Mouse (Mus musculus) myocyte (in vitro differentiated cells): ENCODE data around the gene Ttyh1. TPM values are rescaled to one million over a fixed set of nuclear protein-coding genes. Genes with fewer than 3 reads are reported as not detected.

Source experiments
- H3K27me3 ChIP-seq: one replicate; pipeline ENCODE4 v1.6.1; 2011; ENCODE audit not compliant: control insufficient read depth, insufficient read depth, insufficient read length
- H3K36me3 ChIP-seq: one replicate; pipeline ENCODE4 v1.6.1; 2011; ENCODE audit not compliant: control insufficient read depth, insufficient read depth
- H3K4me2 ChIP-seq: one replicate; pipeline ENCODE4 v1.6.1; 2011; ENCODE audit warnings: low read depth, control low read depth
- H3K4me3 ChIP-seq: one replicate; pipeline ENCODE4 v1.5.1; 2011; ENCODE audit warnings: mild to moderate bottlenecking, control low read depth, moderate library complexity
- H3K79me2 ChIP-seq: one replicate; pipeline ENCODE4 v1.6.1; 2011; ENCODE audit not compliant: control insufficient read depth, insufficient read depth
- H3ac ChIP-seq: one replicate; pipeline ENCODE4 v1.6.1; 2011; ENCODE audit not compliant: control insufficient read depth, insufficient read length
- CEBPB ChIP-seq: IDR thresholded peaks from 2 replicates; pipeline ENCODE4 v1.6.1; 2011; ENCODE audit warnings: mild to moderate bottlenecking, moderate library complexity; ENCODE audit not compliant: poor library complexity, insufficient read depth, severe bottlenecking
- E2F4 ChIP-seq: IDR thresholded peaks from one replicate; pipeline ENCODE4 v1.6.1; 2011; ENCODE audit warnings: mild to moderate bottlenecking, control low read depth, moderate library complexity; ENCODE audit not compliant: insufficient read depth
- MAX ChIP-seq: IDR thresholded peaks from one replicate; pipeline ENCODE4 v1.6.1; 2011; ENCODE audit warnings: low read depth, mild to moderate bottlenecking, control low read depth
- MYOD1 ChIP-seq, 3 experiments: IDR thresholded peaks; one replicate each; pipeline ENCODE4 v1.6.1; 2011; ENCODE audit warnings: control low read depth in 2 of 3, low read depth in 2 of 3, mild to moderate bottlenecking in 2 of 3, moderate library complexity in 1 of 3; ENCODE audit not compliant: insufficient read length in 2 of 3, control insufficient read depth in 1 of 3
- MYOG ChIP-seq, 3 experiments: IDR thresholded peaks; one replicate each; pipeline ENCODE4 v1.6.1; 2011; ENCODE audit warnings: control low read depth in 2 of 3, low read depth in 2 of 3, mild to moderate bottlenecking in 2 of 3; ENCODE audit not compliant: insufficient read length in 2 of 3, control insufficient read depth in 1 of 3, insufficient read depth in 1 of 3
- POLR2A ChIP-seq: IDR thresholded peaks from one replicate; pipeline ENCODE4 v1.6.1; 2011; ENCODE audit warnings: low read depth, mild to moderate bottlenecking, control low read depth, moderate library complexity; ENCODE audit not compliant: insufficient read length
- POLR2AphosphoS2 ChIP-seq: IDR thresholded peaks from one replicate; pipeline ENCODE4 v1.6.1; 2011; ENCODE audit warnings: low read depth, control low read depth; ENCODE audit not compliant: insufficient read length
- REST ChIP-seq: IDR thresholded peaks from one replicate; pipeline ENCODE4 v1.6.1; 2011; ENCODE audit warnings: mild to moderate bottlenecking, control low read depth, moderate library complexity; ENCODE audit not compliant: insufficient read depth, insufficient read length
- SRF ChIP-seq: IDR thresholded peaks from one replicate; pipeline ENCODE4 v1.6.1; 2011; ENCODE audit warnings: low read depth; ENCODE audit not compliant: control insufficient read depth, insufficient read length
- TCF12 ChIP-seq: IDR thresholded peaks from one replicate; pipeline ENCODE4 v1.6.1; 2011; ENCODE audit warnings: mild to moderate bottlenecking, control low read depth; ENCODE audit not compliant: poor library complexity, insufficient read depth, severe bottlenecking
- TCF3 ChIP-seq: IDR thresholded peaks from one replicate; pipeline ENCODE4 v1.6.1; 2011; ENCODE audit warnings: low read depth, control low read depth; ENCODE audit not compliant: insufficient read length
- USF1 ChIP-seq: IDR thresholded peaks from one replicate; pipeline ENCODE4 v1.6.1; 2011; ENCODE audit warnings: low read depth, mild to moderate bottlenecking, control low read depth, moderate library complexity
- polyA plus RNA-seq: library from polyadenylated mRNA; unstranded; fragments of >200 nt; fragmentation: generic; extraction: Trizol; gene quantifications from one replicate; pipeline ENCODE4 v1.2.1, GENCODE M21; 2012; ENCODE audit warnings: missing spikeins

Gene Ttyh1
- polyA plus RNA-seq, 1 experiment, result 0.10 TPM

- Histone ChIP-seq H3K79me2 (no peaks in the 10 kb centered on the region), H3K4me3 (peak overlapping the region; percentile 76), H3ac (peak overlapping the region; percentile 58), H3K36me3 (peaks cover 15% of the 10 kb centered on the region), H3K27me3 (no peaks in the 10 kb centered on the region), H3K4me2 (peak overlapping the region; percentile 73)
- TF ChIP-seq POLR2AphosphoS2, result peak; percentile 73
- no peak for TF ChIP-seq MYOG (IDR thresholded peaks at IDR 0.05; ENCODE audit: control insufficient read depth in 1 of 3, insufficient read depth in 1 of 3, insufficient read length in 2 of 3, low read depth in 2 of 3)
- no peak for TF ChIP-seq USF1
Measured at GRCm38 (mm10) chr7:4148341-4149208, 29.4 kb downstream of the Ttyh1 start.

DNA sequence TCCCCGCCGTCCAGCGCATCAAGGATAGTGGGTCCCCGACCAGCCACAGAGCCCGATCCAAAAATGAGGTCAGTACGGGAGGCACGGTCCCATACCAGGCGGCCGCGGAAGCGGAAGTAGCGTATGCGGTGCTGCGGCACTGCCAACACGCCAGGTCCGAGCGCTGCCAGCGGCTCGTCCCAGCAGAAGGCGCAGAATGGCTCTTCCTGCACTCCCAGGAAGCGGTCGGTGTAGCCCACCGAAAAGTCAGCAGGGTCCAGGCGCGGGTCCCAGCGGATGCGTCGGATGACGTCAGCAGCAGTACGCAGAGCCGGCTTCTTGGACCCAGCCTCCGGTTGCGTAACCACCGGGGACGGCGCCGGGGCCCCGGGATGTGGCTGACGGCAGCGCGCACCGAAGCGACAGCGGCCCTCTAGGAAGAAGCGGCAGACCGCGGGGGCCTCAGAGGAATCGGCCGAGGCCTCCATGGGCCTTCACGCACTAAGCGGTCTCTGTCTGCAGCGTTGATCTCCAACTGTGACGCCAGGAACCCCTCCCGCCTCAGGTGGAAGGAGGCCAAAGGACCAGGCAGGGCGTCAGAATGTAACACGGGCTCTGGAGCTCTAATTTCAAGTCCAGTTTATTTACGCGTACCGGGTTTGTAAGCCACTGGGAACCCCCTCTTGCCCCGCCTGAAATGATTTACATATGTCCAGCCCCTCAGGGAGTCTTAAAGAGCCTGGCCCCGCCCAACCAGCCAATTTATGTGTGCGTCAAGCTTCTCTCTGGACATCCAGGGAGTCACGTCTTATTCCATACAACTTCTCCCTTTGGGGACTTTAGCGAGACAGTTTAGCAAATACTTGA lies 30.2 kb downstream of the Ttyh1 start:
- no peak for TF ChIP-seq USF1
- peak in 1 of 3 experiments; percentile 24 for TF ChIP-seq MYOG (IDR thresholded peaks at IDR 0.05; ENCODE audit: control insufficient read depth in 1 of 3, insufficient read depth in 1 of 3, insufficient read length in 2 of 3, low read depth in 2 of 3)
- peak; percentile 85 for TF ChIP-seq CEBPB
- TF ChIP-seq E2F4, result no peak
- no peak for TF ChIP-seq REST
- TF ChIP-seq POLR2AphosphoS2, result peak; percentile 94
- peak; percentile 82 for TF ChIP-seq POLR2A
- Histone ChIP-seq H3K36me3 (peaks cover 9% of the 10 kb centered on the region), H3K27me3 (no peaks in the 10 kb centered on the region), H3K79me2 (no peaks in the 10 kb centered on the region), H3ac (peak overlapping the region; percentile 58), H3K4me3 (peak overlapping the region; percentile 76), H3K4me2 (peak overlapping the region; percentile 73)

DNA sequence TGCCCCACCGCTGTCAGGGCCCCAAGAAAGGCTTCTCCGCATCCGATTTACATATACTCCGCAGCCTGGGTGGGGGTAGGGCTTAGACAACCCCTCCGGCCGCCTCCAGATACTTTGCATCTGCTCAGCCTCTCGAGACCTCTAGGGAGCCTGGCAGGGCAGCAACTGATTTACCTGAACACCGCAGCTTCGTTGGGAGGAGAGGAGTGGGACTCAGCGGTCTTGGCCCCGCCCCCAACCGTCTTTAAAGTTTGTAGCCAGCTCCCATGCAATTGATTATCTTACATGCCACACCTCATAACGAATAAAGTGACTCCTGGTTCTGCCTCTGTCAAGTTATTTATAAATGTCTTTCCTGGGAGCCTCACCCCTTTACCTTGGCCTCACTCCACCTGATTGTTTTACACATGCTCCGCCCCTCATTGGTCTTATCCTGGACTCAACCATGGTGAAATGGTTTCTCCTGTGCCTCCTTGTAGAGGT lies 30.9 kb downstream of the Ttyh1 start, which contains the start of gene Leng9:
TSS of gene Leng9 (minus strand) at position 316 of the 483 bp plus-strand sequence.
- TF ChIP-seq POLR2AphosphoS2 (no peak), USF1 (no peak), MYOG (IDR thresholded peaks at IDR 0.05; ENCODE audit: control insufficient read depth in 1 of 3, insufficient read depth in 1 of 3, insufficient read length in 2 of 3, low read depth in 2 of 3) (no peak), MYOD1 (IDR thresholded peaks at IDR 0.05; ENCODE audit: control insufficient read depth in 1 of 3, insufficient read length in 2 of 3, low read depth in 2 of 3) (no peak), MAX (no peak), POLR2A (no peak), CEBPB (no peak), REST (no peak), TCF3 (no peak), TCF12 (no peak), SRF (no peak), E2F4 (no peak)
- no peaks in the 10 kb centered on the region for H3K79me2 ChIP-seq
- peak within 1 kb of the TSS; percentile 76 for H3K4me3 ChIP-seq
- H3K4me2 ChIP-seq, result peak within 1 kb of the TSS; percentile 73
- no peaks in the 10 kb centered on the region for H3K27me3 ChIP-seq
- peaks cover 8% of the 10 kb centered on the region for H3K36me3 ChIP-seq
- H3ac ChIP-seq, result peak within 1 kb of the TSS; percentile 58

DNA sequence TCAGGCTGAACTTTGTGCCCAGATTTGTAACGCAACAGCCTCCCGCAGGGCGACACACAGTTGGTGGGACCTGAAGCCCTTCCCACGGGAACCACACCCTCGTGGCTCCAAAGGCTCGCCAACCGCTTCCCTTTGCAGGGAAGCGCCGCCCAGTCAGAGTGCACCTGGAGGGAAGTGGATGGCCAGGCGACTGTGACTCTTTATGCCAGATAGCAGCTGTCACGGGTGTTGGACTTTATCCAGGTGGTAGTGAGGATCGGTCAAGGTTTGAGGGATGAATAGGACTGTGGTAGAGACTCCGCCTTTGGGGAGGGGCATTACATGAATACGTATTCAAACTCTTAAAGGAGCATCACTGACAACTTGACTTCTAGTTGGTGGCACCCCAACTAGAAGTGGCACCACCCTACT lies 31.6 kb downstream of the Ttyh1 start:
- H3K4me3 ChIP-seq, result no peak overlapping the region
- no peak overlapping the region for H3K4me2 ChIP-seq
- H3K36me3 ChIP-seq, result peaks cover 4% of the 10 kb centered on the region
- H3K79me2 ChIP-seq, result no peaks in the 10 kb centered on the region
- no peak overlapping the region for H3ac ChIP-seq
- no peaks in the 10 kb centered on the region for H3K27me3 ChIP-seq
- TF ChIP-seq MYOG (IDR thresholded peaks at IDR 0.05; ENCODE audit: control insufficient read depth in 1 of 3, insufficient read depth in 1 of 3, insufficient read length in 2 of 3, low read depth in 2 of 3) (peak in 1 of 3 experiments; percentile 22), REST (no peak), USF1 (no peak), MYOD1 (IDR thresholded peaks at IDR 0.05; ENCODE audit: control insufficient read depth in 1 of 3, insufficient read length in 2 of 3, low read depth in 2 of 3) (peak in 1 of 3 experiments; percentile 16)

- no peak for TF ChIP-seq MAX
- no peak for TF ChIP-seq POLR2A
- no peak for TF ChIP-seq E2F4
- TF ChIP-seq REST, result no peak
- no peak for TF ChIP-seq TCF12
- no peak for TF ChIP-seq USF1
- TF ChIP-seq MYOG (IDR thresholded peaks at IDR 0.05; ENCODE audit: control insufficient read depth in 1 of 3, insufficient read depth in 1 of 3, insufficient read length in 2 of 3, low read depth in 2 of 3), result no peak
- TF ChIP-seq TCF3, result no peak
- TF ChIP-seq MYOD1 (IDR thresholded peaks at IDR 0.05; ENCODE audit: control insufficient read depth in 1 of 3, insufficient read length in 2 of 3, low read depth in 2 of 3), result no peak
- TF ChIP-seq POLR2AphosphoS2, result no peak
- TF ChIP-seq SRF, result no peak
- TF ChIP-seq CEBPB, result no peak
- Histone ChIP-seq H3K36me3 (peaks cover 1% of the 10 kb centered on the region), H3K27me3 (no peaks in the 10 kb centered on the region), H3ac (no peak overlapping the region), H3K4me3 (no peak overlapping the region), H3K4me2 (no peak overlapping the region), H3K79me2 (no peaks in the 10 kb centered on the region)
Measured at GRCm38 (mm10) chr7:4151241-4151640, 32.0 kb downstream of the Ttyh1 start.
